Mouse (Mus musculus) spleen, postnatal 14 days (tissue): ENCODE data around the gene Nkap.
"Not testable (repeated sequence)": the region's sequence is repeated elsewhere in the genome, so short reads cannot be mapped to it uniquely, and the experiment has no call there.

Experiments
- DNase-seq, 2 experiments: peaks; one replicate each; pipeline ENCODE4 v3.0.0; 2021 to 2022; ENCODE audit warnings: low spot score in 2 of 2

Gene Nkap

DNA sequence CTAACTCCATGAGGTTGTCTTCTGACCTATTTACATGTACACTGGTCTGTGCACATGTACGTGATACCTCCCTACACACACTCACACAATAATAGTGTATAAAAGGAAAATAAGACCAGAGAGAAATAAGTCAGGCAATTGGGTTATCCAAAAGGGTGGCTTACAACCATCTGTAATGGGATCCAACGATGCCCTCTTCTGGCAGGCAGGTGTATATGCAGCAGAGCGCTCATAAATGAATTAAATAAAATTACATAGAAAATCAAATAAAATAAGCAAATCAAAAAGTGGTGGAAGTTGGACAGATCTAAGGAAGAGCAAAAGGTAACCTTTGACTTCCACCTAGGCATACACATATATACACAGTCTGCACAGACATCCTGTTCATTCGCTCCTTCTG lies 31.2 kb downstream of the Nkap start:
- no peak for DNase-seq

DNA sequence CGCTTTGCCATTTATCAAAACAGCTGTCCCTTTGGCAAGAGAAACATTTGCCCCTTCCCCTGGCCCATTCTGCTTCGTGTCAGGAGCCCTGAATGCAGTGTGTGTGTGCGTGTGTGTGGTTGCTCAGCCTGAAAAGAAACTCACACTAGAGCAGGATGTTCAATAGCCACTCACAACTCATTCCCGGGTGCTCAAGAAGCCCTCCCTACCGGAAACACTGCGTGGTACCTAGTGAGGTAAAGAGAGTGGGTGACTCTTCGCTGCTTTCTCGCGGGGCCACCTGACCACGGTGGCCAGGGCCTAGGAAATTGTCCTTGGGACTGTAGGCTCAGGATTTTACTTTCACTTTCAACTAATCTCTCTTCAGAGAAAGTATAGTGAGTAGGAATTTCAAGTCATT lies 34.6 kb downstream of the Nkap start:
- DNase-seq = no peak

DNA sequence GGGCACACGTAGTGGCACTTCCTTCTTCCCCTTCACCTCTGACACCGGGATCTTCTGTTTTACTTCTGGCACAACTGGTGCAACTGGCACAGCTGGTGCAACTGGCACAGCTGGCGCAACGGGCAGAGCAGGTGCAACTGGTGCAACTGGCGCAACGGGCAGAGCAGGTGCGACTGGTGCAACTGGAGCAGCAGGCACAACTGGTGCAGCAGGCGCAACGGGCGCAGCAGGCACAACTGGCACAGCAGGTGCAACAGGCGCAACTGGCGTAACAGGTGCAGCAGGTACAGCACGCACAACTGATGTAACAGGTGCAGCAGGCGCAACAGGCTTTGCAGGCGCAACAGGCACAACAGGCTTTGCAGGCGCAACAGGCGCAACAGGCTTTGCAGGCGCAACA lies 36.5 kb downstream of the Nkap start:
- DNase-seq = no peak

DNA sequence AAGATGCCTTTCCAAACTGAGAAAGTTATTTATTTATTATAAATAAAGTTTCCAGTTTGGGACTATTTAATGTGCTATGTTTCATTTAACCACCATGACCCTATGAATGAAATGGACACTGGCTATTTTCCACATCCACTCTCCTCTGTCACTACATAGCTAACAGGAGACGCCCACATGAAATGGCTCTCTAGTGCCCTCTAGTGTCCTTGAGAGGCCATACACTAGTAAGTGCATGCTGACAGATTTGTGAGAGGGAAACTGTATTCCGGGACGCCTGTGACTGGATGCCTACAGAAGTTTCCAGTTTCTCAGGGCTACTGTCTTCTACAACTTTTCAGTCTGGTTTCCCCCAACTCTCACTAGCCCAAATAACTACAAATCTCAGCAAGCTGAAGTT lies 40.5 kb downstream of the Nkap start:
- DNase-seq = peak in 1 of 2 experiments; percentile 24

GRCm38 (mm10) chrX:37168742-37169141 lies 42.1 kb downstream of the Nkap start, which contains the start of gene Akap14:
Gene Akap14, minus strand, starts transcription at chrX:37168842.
- no peak for DNase-seq

GRCm38 (mm10) chrX:37184401-37184800 lies 57.8 kb downstream of the Nkap start:
- not testable (repeated sequence) for DNase-seq

DNA sequence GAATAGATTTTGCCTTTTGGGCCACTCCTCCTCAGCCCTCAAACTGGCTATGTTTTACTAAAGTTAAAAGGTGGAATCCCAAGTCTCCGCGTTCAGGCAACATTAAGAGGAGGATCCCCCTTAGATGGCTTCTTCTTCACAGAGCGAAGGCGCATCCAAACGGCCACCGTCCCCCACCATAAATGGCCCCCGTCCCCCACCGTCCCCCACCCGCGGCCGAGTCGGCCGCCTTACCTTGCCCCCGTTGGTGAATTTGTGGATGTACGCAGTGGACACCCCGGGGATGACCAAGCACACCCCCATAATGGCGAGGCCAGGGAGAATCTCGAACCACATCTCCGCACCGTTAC lies 64.1 kb downstream of the Nkap start:
- DNase-seq = no peak

DNA sequence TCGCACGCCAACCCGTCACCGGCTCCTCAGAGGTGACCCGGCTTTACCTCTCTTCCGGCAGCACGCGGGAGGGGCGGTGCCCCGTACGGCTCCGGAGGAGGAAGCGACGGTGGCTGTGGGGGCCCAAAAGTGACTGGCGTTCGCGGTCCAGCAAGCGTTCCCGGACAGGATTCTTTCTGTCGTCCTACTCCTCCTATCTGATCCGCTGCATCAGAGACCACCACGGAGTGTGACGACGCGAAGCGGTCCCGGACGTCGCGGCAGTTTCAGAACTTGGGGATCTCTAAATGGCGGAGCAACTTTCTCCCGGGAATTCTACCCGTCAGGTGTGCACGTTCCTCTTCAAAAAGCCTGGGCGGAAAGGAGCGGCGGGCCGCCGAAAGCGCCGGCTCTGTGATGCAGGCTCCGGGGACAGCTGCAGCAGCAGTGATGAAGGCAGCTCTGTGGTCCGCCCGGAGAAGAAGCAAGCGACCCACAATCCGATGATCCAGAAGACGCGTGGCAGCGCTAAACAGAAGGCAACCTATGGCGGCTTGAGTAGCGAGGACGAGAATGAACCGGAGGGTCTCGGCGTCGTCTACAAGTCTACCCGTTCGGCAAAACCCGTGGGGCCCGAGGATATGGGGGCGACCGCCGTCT lies 64.6 kb downstream of the Nkap start, which contains the start of the genes Ndufa1 and Rnf113a1:
TSS of gene Ndufa1 (minus strand) at position 59 of the 639 bp plus-strand sequence.
TSS of gene Rnf113a1 (plus strand) at position 141 of the 639 bp plus-strand sequence.
- peak; percentile 62 to 69 for DNase-seq

GRCm38 (mm10) chrX:37191744-37192379 lies 65.3 kb downstream of the Nkap start:
- DNase-seq = no peak

DNA sequence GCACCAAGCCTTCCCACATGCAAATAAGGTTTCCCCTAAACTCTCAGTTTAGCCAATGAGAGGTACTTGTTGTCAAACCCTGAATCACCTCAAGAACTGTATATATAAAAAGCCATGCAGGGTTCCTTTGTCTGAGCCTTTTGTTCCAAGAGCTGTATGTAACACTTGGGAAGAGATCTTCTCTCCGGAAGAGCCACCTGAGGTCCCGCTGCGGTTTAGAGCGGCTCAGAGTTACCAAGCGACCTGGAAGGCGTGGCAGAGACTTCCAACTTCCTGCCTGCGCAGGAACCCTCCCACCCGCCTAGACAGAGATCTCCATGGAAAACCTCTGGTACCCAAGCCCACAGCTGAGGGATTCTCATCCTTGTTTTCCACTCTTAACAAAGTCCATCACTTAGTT lies 72.1 kb downstream of the Nkap start:
- DNase-seq = no peak
